Mouse (Mus musculus) testis, adult 2 months (tissue): Measurements from ENCODE around the gene Mien1. TPM values are rescaled to one million over a fixed set of nuclear protein-coding genes. Genes with fewer than 3 reads are reported as not detected.

Experiments used
- H3K27ac ChIP-seq: fragments of 200-500 bp; 2 replicates; pipeline ENCODE4 v1.5.1; 2012; ENCODE audit warnings: low read depth, low read length; ENCODE audit not compliant: control insufficient read depth, insufficient read depth
- H3K27me3 ChIP-seq: fragments of 200-500 bp; 2 replicates; pipeline ENCODE4 v1.6.1; 2012; ENCODE audit warnings: mild to moderate bottlenecking, low read length, moderate library complexity; ENCODE audit not compliant: control insufficient read depth, insufficient read depth
- H3K36me3 ChIP-seq: fragments of 200-500 bp; 2 replicates; pipeline ENCODE4 v1.6.1; 2012; ENCODE audit warnings: mild to moderate bottlenecking, low read length; ENCODE audit not compliant: control insufficient read depth, insufficient read depth
- H3K4me1 ChIP-seq: fragments of 200-500 bp; 2 replicates; pipeline ENCODE4 v1.6.1; 2012; ENCODE audit warnings: low read length; ENCODE audit not compliant: control insufficient read depth, insufficient read depth
- H3K4me3 ChIP-seq: fragments of 200-500 bp; 2 replicates; pipeline ENCODE4 v1.5.1; 2012; ENCODE audit warnings: low read depth, mild to moderate bottlenecking, low read length, moderate library complexity, mixed read lengths; ENCODE audit not compliant: control insufficient read depth
- CTCF ChIP-seq: fragments of 200-500 bp; IDR thresholded peaks from 2 replicates; pipeline ENCODE4 v1.5.1; 2012; ENCODE audit warnings: low read depth, mild to moderate bottlenecking, inconsistent platforms, low read length, moderate library complexity; ENCODE audit not compliant: control insufficient read depth, insufficient read depth, insufficient replicate concordance
- POLR2A ChIP-seq: fragments of 200-500 bp; IDR thresholded peaks from 2 replicates; pipeline ENCODE4 v1.6.1; 2012; ENCODE audit warnings: low read depth, mild to moderate bottlenecking, inconsistent platforms, low read length, moderate library complexity; ENCODE audit not compliant: control insufficient read depth
- polyA plus RNA-seq: library from polyadenylated mRNA; depleted of rRNA; stranded (reverse); fragments of >200 nt; gene quantifications from 2 replicates; pipeline ENCODE4 v1.2.3, GENCODE M21; 2012

Mien1 gene
- polyA plus RNA-seq, 1 experiment = 53.1 TPM

DNA sequence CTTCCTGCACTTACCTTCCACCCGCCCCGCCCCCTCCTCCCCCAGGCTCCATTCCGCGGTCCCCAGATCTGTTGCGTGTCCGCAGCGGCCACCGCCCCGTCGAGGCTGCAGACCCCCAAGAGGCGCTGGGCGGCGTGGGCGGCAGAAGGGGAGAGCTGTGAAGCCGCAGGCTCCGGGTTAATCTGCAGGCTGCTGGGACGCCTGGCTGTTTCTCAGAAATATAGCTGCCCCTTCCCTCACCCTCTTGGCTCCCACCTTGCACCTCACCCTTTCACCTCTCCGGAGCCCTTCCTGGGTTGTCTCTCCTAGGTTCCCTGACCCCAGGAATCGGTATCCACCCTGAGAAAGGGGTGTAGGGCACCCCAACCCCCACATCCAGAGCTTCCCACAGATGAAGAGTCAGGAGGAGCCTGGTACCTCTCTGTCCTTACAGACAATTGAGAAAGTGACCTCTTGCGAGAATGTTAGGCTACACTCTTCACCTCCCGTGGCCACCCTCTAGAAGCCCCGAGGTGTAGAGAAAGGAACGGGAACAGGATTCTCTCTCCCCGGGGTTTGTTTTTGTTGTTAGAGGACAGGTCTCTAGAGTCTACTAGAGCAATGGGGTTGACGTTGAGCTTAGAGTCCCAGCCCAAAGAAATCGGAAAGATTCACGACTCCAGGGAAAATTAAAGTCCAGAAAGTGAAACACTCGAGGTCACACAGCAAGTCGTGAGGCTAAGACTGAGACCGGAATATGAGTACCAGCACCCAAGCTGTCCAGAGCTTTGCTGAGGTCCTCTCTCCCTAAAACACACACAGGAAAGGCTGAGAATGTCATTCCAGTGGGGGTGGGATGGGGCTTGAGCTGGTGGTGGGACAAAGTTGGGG lies 19.6 kb upstream of the Mien1 start:
- Histone ChIP-seq H3K4me3 (peak overlapping the region; percentile 83), H3K27me3 (no peaks in the 10 kb centered on the region), H3K4me1 (peaks cover 20% of the 10 kb centered on the region), H3K36me3 (no peaks in the 10 kb centered on the region), H3K27ac (peak overlapping the region; percentile 68)
- no peak for TF ChIP-seq POLR2A
- TF ChIP-seq CTCF = no peak

DNA sequence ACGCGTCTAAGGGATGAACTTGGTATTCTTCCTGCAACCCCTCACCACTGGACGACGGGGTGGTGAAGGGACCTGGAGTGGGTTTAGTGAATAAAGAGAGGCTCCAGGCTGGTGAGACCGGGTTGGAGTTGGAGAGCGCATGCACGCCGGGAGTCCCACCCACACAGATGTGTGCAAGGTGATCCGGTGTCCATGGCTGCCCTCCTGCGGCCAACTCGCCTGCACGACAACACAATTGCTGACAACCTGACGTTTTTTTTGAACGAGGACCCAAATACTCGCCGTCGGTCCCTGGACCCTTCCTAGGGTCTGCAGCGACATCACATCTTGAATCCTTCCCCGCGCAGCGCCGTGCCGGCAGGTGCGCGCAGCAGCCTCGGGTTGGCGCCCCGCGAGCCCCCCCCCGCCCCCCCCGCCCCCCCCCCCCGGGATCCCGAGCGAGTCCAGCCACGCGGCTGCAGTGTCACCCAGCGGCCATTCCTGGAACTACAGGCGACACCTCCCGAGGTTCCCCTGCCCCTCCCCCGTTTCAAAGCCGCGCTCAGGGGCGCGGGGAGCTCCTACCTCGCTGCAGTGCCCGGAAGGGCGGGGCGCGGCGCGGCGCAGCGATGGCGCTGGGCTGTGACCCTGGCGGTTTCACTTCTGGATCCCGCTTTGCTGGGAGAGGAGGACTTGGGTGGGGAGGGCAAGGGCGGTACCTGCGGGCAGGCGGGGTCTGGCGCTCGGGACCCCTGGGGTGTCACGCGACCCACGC lies 18.8 kb upstream of the Mien1 start:
- no peaks in the 10 kb centered on the region for H3K36me3 ChIP-seq
- peak overlapping the region; percentile 85 for H3K4me3 ChIP-seq
- H3K27me3 ChIP-seq = no peaks in the 10 kb centered on the region
- no peak overlapping the region; the same call in 1 of the 2 replicates for H3K27ac ChIP-seq
- H3K4me1 ChIP-seq = peaks cover 20% of the 10 kb centered on the region
- TF ChIP-seq POLR2A (no peak; the same call in 1 of the 2 replicates), CTCF (peak; percentile 70; the same call in 1 of the 2 replicates)

DNA sequence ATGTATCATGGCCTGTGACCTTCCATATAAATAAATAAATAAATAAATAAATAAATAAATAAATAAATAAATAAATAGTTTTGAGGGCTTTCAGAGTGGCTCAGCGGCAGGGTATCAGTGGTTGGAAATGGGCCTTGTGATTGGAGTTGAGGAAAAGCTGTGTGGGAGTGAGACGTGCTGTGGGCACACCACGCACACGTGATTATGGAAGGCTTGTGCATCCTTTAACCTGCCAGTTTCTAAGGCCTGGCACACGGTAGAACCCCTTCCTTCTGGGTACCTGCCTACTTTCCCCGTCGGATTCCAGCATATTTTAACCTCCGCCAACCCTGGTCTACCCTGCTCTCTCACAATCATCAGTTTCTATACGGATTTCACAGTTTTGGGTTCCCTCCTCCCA lies 18.2 kb upstream of the Mien1 start:
- H3K36me3 ChIP-seq = no peaks in the 10 kb centered on the region
- no peak overlapping the region; the same call in 1 of the 2 replicates for H3K27ac ChIP-seq
- no peaks in the 10 kb centered on the region for H3K27me3 ChIP-seq
- H3K4me1 ChIP-seq = peaks cover 20% of the 10 kb centered on the region
- H3K4me3 ChIP-seq = peak overlapping the region; percentile 85
- TF ChIP-seq CTCF (peak; percentile 2; the same call in 1 of the 2 replicates), POLR2A (no peak)

DNA sequence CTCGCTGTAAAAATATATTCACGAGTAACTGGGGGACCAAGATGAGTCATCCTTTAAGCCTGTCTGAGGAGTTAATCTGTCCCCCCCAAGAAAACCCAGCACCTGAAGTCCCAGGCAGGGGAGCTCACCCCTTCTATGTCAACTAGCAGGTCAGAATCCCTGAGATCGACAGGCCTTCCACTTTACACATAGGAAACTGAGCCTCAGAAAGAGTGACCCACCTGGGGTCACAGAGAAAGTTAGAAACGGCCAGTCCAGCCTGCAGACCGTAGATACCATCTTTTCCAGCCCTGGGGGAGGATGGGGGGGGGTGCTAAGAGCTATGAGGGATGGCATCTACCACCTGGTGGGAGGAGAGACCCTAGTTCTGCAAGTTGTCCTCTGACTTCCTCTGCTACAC lies 17.8 kb upstream of the Mien1 start:
- no peaks in the 10 kb centered on the region for H3K27me3 ChIP-seq
- no peaks in the 10 kb centered on the region for H3K36me3 ChIP-seq
- H3K4me3 ChIP-seq = no peak overlapping the region
- peaks cover 20% of the 10 kb centered on the region for H3K4me1 ChIP-seq
- TF ChIP-seq CTCF = no peak
- no peak for TF ChIP-seq POLR2A
- no peak overlapping the region for H3K27ac ChIP-seq

DNA sequence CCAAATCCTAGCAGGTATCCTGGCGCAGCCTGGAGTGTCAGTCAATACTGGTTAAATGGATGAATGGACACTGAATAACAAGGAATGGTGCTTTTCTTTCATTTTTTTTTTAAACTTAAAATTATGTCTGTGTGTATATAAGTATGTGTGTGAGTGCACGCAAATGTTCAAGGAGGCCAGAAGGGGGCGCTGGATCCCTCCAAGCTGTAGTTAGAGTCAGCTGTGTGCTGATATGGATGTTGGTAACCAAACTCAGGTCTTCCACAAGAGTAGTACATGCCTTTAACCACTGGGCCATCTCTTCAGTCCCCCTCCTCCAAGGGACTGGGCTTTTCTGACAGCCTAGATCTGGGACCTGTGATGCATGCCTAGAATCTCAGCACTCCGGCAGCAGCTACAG lies 16.7 kb upstream of the Mien1 start:
- Histone ChIP-seq H3K36me3 (no peaks in the 10 kb centered on the region), H3K4me3 (no peak overlapping the region), H3K27ac (no peak overlapping the region), H3K27me3 (no peaks in the 10 kb centered on the region), H3K4me1 (peaks cover 20% of the 10 kb centered on the region)
- TF ChIP-seq POLR2A (no peak), CTCF (peak; percentile 39; the same call in 1 of the 2 replicates)

DNA sequence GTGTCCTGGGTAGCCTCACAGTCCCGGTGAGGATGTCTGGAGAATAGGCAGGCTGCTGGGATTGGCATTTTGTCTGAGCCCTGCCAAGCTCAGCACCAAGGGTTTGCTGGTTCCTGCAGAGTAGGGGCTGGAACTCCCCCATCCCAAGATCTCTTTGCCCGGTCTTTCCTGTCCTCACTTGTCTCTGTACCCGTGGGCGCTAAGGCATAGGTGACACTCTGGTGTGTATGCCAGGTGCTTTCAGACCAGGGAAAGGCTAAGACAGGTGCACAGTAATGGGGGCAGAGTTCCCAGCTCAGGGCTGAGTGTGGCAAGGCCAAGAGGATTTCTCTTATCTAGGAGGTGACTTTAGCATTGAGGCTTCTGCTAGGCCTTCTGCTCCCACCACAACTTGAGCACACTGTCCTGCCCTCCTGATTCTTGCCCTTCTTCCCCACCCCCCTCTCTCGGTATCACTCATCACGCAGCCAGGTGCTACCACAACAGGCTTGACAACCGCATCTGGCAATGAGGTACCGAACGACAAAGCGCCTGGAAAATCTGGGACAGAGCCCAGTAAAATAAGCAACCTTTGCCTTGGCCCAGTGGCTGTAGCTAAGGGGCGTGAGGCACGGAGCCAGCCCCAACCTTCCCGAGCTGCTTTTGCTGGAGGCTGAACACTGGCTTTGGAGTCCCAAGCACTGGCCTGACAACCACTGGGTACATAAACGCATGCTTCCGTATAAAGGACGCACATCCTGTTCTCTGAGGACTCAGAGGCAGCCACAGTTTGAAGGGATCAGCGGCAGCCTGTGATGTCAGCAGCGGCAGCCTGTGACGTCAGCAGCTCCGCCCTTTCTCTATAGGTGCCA lies 11.4 kb upstream of the Mien1 start:
- H3K4me1 ChIP-seq = peaks cover 9% of the 10 kb centered on the region
- H3K27ac ChIP-seq = no peak overlapping the region
- H3K4me3 ChIP-seq = no peak overlapping the region
- H3K27me3 ChIP-seq = no peaks in the 10 kb centered on the region
- no peaks in the 10 kb centered on the region for H3K36me3 ChIP-seq
- TF ChIP-seq POLR2A (no peak), CTCF (no peak)

DNA sequence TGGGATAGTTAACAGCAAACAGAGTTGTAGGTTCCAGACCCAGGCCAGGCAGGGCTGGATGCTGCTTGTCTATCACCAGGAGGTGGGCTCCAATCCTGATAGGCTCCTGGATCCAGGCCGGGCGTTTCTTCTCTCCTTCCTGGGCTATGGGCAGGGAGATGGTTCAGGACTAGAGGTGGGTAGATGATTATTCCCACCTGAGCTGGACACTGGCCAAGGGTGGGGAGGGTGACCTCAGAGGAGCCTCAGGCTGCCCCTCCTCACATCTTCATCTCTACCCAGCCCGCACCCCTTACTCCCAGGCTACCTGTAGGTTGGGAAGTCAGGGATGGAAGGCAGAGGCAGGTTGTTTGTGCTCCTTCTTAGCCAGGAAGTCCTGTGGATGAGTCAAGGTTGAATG lies 10.6 kb upstream of the Mien1 start:
- H3K27ac ChIP-seq = no peak overlapping the region
- H3K36me3 ChIP-seq = no peaks in the 10 kb centered on the region
- H3K4me1 ChIP-seq = peaks cover 9% of the 10 kb centered on the region
- no peak overlapping the region for H3K4me3 ChIP-seq
- no peaks in the 10 kb centered on the region for H3K27me3 ChIP-seq
- TF ChIP-seq POLR2A = no peak
- no peak for TF ChIP-seq CTCF
